Mouse (Mus musculus): ENCODE measurements at regions not wholly inside any gene's neighbourhood (a gene's known extent, or its start where the extent isn't known, plus 50 kb on each side); places are given as distances from the start of the nearest gene placed in this dataset.

DNA sequence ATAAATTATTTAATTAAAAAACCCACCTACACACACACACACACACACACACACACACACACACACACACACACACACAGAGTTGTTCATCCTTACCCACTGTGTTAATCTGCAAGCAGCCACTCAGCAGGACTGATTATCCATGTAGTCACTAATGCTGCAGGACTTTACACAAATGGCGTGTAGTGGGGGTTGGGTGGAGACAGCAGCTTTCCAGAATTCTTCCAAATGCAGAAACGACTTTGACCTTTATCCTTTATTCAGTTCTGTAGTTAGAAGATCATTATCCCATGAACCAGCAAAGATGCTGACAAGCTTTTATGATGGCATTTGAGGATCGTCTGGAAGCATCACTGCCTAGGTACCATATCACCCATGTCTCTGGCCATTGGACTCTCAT, 52.0 kb upstream of the Peli2 start:
- no peak for DNase-seq
